Mouse (Mus musculus) cerebellum, postnatal 4 days (tissue): ENCODE measurements around the gene Azgp1.
"Not testable (repeated sequence)": the region's sequence is repeated elsewhere in the genome, so short reads cannot be mapped to it uniquely, and the experiment has no call there.

Source experiments
- DNase-seq, 2 experiments: peaks; one replicate each; pipeline ENCODE4 v3.0.0; 2022; ENCODE audit warnings: low spot score in 2 of 2, mixed read lengths in 1 of 2

Azgp1 gene

GRCm38 (mm10) chr5:137981300-137981699, at the start of gene Azgp1:
TSS of gene Azgp1 (plus strand) at chr5:137981520.
- no peak for DNase-seq

- not testable (repeated sequence) for DNase-seq
Observed at GRCm38 (mm10) chr5:137933934-137934333, 47.4 kb upstream of the Azgp1 start.

GRCm38 (mm10) chr5:137936486-137936885, 44.8 kb upstream of the Azgp1 start:
- DNase-seq: no peak

- DNase-seq: no peak
Observed at GRCm38 (mm10) chr5:137937238-137937637, 44.1 kb upstream of the Azgp1 start.

- DNase-seq: no peak
Observed at GRCm38 (mm10) chr5:137940948-137941347, 40.4 kb upstream of the Azgp1 start.

GRCm38 (mm10) chr5:137943133-137943532, 38.2 kb upstream of the Azgp1 start:
- DNase-seq: no peak

- no peak for DNase-seq
Observed at GRCm38 (mm10) chr5:137947303-137947702, 34.0 kb upstream of the Azgp1 start.

GRCm38 (mm10) chr5:137951218-137951617, 30.1 kb upstream of the Azgp1 start:
- DNase-seq: no peak

- no peak for DNase-seq
Observed at GRCm38 (mm10) chr5:137956404-137956803, 24.9 kb upstream of the Azgp1 start.

GRCm38 (mm10) chr5:137962945-137963344, 18.4 kb upstream of the Azgp1 start, which contains the start of gene Gjc3:
TSS of gene Gjc3 (minus strand) at chr5:137963098.
- DNase-seq: no peak

- no peak for DNase-seq
Observed at GRCm38 (mm10) chr5:137966492-137966891, 14.8 kb upstream of the Azgp1 start.

- no peak for DNase-seq
Observed at GRCm38 (mm10) chr5:137973161-137973560, 8.2 kb upstream of the Azgp1 start.

- DNase-seq: no peak
Observed at GRCm38 (mm10) chr5:137973738-137974137, 7.6 kb upstream of the Azgp1 start.

- no peak for DNase-seq
Observed at GRCm38 (mm10) chr5:137974724-137975123, 6.6 kb upstream of the Azgp1 start.

GRCm38 (mm10) chr5:137975434-137975833, 5.9 kb upstream of the Azgp1 start:
- no peak for DNase-seq

GRCm38 (mm10) chr5:137977291-137977690, 4.0 kb upstream of the Azgp1 start:
- DNase-seq: no peak

GRCm38 (mm10) chr5:137979081-137979480, 2.2 kb upstream of the Azgp1 start:
- DNase-seq: no peak

GRCm38 (mm10) chr5:137986351-137986750, 5.0 kb downstream of the Azgp1 start:
- DNase-seq: no peak

- DNase-seq: no peak
Observed at GRCm38 (mm10) chr5:138009437-138009836, 28.1 kb downstream of the Azgp1 start.

- no peak for DNase-seq
Observed at GRCm38 (mm10) chr5:138012382-138012781, 31.1 kb downstream of the Azgp1 start.

GRCm38 (mm10) chr5:138016530-138016929, 35.2 kb downstream of the Azgp1 start:
- no peak for DNase-seq

GRCm38 (mm10) chr5:138016997-138017396, 35.7 kb downstream of the Azgp1 start:
- DNase-seq: no peak

- not testable (repeated sequence) for DNase-seq
Observed at GRCm38 (mm10) chr5:138019577-138019976, 38.3 kb downstream of the Azgp1 start.

GRCm38 (mm10) chr5:138020961-138021479, 39.7 kb downstream of the Azgp1 start, which contains the start of the genes Smok3a and Smok3b:
TSS of gene Smok3a (plus strand) at chr5:138021261.
TSS of gene Smok3b (plus strand) at chr5:138021429.
- DNase-seq: not testable (repeated sequence)
